Mouse (Mus musculus) adrenal gland, postnatal 36 days (tissue): ENCODE measurements around the gene Acvr1b. TPM values are rescaled to one million over a fixed set of nuclear protein-coding genes. Genes with fewer than 3 reads are reported as not detected.

Experiments used
- DNase-seq, 2 experiments: peaks; one replicate each; pipeline ENCODE4 v3.0.0; 2021; ENCODE audit warnings: mixed read lengths in 1 of 2
- total RNA-seq, 2 experiments: library from RNA; stranded (reverse); gene quantifications; 2 replicates each; pipeline ENCODE4 v1.2.3; 2021

Gene Acvr1b
- total RNA-seq, 2 experiments from 2014 or later, result 8.5 to 9.3 TPM

DNA sequence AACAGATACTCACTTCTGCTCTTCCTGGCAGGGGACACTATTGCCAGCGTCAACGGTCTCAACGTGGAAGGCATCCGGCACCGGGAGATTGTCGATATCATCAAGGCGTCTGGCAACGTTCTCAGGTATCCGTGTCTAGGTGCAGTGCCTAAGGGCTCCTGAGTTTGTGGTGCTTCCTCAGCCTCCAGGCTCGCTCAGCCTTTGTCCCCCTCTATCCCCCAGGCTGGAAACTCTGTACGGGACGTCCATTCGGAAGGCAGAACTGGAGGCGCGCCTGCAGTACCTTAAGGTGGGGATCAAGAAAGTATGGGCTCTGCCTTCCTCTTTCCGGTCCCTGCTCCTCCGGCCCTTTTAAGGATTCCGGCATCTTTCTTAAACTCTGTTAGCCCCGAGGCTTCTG lies 56.6 kb downstream of the Acvr1b start:
- no peak for DNase-seq

DNA sequence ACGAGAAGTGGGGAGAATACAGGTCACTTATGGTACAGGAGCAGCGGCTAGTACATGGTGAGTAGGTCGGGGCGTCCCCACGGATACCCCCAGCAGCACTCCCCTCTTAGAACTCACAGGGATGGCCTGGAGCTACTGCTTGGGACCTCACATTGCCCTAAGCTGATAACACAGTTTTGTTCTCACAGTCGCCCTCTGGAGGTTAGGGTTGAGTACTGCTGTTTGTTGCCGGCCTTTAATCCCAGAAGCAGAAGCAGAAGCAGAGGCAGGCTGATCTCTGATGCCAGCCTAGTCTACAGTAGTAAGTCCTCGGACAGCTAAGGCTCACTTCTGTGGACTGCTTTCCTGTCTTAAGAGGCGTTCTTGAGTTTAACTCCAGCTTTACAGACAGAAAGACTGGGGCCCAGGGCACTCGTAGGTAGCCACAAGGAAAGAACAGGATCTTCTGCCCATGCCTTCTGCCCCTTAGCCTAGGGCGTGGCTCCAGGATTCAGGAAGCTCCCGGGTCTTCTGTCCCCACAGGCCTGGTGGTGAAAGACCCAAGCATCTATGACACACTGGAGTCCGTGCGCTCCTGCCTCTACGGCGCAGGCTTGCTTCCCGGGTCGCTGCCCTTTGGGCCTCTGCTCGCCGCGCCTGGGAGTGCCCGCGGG lies 57.3 kb downstream of the Acvr1b start:
- DNase-seq, result peak; percentile 40 to 55

DNA sequence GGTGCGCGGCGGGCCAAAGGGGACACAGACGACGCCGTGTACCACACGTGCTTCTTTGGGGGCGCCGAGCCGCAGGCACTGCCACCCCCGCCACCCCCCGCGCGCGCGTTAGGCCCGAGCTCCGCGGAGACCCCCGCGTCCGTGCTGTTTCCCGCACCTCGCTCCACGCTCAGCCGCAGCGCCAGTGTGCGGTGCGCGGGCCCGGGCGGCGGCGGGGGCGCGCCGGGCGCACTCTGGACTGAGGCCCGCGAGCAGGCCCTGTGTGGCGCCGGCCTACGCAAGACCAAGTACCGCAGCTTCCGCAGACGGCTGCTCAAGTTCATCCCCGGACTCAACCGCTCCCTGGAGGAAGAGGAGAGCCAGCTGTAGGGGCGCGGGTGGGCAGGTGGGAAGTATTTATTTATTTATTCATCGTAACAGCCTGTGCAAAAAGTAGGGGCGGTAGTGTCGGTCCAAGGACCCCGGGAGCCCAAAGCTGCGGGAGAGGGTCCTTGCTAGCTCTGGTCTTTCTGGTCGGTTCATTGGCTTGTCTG lies 57.8 kb downstream of the Acvr1b start:
- DNase-seq, result no peak

DNA sequence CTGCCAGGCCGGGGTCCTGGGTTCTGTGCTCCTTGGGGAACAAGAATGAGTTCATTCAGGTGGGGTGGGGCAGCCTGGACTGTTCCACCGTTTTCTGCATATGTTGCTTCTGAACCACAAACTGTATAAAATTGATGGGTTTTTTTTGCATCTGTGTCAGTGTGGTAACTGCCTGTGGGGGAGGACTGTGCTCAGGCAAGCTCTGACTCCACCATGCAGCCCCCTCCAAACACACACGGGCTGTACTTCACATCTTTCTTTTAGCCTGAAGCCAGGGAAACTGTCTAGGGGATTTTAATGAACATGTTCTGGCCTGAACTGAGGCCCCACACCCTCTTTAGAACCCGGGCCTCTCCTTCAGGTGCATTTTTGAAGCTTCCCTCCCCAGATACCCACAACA lies 58.7 kb downstream of the Acvr1b start:
- no peak for DNase-seq

DNA sequence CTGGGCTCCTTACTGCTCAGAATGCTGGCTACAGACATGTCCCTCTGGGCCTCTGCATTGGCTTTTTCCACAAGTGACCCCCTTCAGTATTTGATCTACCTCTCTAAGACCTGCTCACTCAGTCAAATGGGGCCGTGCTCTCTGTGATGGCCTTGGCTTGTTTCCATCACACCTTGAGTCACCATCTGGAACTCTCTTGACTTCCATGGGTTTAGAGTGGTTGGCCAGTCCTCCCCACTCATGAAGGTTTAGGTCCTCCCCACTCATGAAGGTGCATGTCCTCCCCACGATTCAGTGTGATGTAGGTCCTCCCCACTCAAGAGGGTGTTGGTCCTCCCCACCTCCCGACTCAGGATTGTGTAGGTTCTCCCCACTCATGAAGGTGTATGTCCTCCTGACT lies 59.3 kb downstream of the Acvr1b start:
- DNase-seq, result no peak

DNA sequence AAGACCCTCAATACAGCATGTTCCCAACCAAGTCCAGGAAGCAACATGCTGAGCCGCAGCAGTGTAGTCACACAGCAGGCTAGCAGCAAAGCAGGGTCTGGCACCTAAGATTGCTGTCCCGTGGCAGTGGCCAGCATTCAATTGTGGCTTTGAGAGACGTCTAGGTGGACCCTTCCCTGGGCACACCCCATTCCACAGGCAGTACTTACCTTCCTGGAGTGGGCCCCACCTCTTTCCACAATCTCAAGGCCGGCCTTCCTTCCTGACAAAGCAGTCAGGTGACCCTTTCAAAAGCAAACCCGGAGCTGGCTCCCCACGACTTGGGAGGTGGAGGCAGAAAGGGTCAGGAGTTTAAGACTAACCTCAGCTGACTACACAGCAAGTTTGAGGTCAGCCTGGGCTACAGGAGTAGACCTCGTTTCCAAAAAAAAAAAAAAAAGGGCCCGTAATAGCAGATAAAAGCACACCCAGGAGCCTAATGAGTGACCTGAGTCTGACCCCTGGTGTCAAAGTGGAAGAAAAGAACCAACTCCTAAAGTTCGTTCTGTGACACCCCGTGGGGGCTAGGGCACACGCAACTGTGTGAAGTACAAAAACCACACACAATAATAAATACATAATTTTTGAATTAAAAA lies 59.9 kb downstream of the Acvr1b start:
- DNase-seq, result no peak

DNA sequence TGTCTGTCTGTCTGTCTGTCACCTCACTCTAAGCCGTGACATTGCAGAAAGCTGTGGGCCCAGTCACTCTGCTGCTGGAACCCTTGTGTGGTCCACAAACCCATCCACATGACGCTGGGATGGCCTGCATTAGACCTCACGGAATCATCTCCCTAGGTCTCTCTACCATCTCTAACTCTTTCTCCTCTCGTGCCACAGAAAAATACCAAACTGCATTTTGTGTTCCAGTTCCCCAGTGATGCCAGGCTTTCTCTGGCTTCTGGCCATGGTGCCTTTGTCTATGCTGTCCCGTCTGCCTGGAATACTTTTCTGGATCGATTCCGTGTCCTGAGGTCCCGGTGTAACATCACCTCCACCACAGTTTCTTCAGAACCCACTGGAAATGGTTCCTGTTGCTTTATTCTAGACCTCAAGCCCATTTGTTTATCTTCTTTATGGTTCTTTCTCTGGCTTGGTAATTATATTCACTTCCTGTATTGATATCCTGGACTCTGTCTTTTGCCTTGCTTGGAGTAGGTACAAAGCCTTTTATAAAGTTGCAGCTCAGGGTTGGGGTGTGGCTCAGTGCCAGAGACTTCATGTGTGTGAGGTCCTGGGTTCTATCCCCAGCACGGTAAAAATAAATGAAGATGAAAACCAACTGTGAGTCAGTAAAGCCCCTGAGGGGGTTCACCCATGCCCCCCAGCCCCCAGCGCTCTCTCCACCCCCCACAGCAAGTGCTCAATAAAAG lies 60.9 kb downstream of the Acvr1b start:
- DNase-seq, result no peak

DNA sequence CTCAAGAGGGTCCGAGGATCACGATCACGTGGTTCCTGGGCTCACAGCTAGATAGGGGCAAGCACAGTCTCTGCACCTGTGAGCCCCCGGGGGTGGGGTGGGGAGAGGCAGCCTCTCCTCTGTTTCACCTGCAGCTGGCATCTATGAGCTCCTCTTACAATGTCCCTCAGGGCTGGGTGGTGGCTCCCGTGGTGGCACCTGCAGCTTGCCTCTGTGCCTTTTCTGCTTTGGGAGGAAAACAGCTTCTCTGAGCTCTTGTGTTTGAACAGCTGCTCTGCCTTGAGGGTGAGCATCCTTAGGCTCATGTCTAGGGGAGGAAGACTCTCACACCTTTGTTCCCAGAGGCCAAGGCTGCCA lies 61.5 kb downstream of the Acvr1b start:
- DNase-seq, result no peak

DNA sequence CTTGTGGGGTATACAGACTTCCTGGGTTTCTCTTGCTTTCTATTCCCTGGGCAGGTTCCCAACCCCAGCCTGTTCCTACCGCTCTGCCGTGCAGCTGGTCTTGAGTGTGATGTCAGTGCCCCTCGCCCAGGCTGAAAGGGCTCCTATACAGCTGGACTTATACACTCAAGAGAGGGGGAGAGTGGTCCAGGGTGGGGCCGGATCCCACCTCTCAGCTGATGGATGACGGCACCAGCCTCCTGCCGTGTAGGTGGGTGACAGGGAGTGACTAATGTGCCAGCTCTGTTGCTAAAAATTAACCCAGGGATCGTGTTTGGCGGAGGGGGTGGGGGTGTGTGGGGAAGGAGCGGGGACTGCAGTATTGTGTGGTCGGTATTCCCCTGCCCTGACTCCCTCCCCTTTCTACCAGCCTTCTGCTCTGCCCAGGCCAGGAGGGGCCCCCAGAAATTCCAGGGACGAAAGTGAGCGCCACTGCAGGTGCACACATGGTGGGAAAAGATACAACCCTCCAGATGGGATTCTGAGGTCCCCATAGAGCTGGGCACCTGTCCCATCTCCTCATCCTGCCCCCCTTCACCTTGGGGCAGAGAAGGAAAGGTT lies 62.0 kb downstream of the Acvr1b start:
- DNase-seq, result no peak

DNA sequence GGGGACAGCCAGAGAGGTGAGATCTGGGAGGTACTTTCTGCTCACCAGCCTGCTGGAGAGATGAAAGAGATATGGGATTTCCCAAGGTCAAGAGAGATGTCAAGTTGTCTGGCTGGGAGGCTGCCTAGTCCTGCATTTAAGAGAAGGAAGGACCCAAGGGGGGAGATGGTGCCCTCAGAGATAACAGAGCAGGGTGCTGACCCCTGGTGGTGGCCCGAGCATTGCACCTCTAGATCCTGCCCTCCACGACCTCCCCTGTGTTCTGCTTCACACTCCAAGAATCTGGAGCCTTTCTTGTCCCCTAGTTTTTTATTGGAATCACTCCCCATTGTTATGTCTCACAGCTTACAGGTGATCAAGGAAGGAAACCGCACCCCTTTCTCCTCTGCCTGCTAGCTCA lies 63.0 kb downstream of the Acvr1b start:
- peak; percentile 79 to 88 for DNase-seq

DNA sequence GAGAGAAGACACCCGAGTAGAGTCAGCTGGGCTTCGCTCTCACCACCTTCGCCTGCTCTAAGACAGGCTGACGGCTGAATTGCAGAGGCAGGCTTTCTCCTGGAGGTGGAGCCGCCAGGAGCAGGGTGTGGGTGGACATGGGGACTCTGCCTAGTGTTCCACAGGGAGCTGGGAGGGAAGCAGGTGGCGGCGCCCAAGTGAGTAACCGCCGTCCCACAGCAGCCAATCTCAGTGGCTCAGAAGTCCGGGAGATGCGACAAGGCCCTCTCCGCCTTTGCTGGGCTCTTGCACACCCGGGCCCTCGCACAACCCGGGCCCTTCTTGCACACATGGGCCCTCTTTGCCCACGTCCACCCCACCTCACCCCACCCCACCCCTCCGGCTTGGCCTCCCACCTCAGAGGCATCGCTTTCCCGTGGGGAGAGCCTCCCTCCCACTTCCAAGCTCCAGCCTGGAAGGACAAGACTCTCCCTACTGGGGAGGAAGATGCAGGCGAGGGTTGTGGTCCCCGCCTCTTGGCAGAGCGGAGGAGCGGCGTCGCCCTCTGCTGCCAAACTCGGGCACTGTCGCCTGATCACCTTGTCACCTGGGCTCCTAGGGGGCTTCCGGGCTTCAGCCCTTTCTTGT lies 65.1 kb downstream of the Acvr1b start:
- DNase-seq, result peak; percentile 61 to 72

DNA sequence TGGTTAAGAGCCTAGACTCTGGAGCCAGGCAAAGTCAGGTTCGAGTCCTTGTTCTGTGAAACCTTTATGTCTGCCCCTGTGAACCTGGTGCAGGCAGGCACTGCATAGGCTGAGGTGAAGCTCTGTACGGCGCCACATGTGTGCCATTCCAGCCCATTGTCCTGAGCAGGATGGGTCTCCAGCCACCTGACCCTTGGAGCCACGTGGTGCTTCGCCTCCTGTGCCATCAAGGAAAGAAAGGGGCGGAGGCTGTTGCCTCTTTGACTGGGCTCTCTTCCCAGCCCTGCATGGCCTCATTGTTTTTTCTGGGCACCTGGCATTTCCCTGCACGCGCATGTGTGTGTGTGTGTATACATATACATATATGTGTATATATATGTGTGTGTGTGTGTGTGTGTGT lies 66.0 kb downstream of the Acvr1b start:
- no peak for DNase-seq

DNA sequence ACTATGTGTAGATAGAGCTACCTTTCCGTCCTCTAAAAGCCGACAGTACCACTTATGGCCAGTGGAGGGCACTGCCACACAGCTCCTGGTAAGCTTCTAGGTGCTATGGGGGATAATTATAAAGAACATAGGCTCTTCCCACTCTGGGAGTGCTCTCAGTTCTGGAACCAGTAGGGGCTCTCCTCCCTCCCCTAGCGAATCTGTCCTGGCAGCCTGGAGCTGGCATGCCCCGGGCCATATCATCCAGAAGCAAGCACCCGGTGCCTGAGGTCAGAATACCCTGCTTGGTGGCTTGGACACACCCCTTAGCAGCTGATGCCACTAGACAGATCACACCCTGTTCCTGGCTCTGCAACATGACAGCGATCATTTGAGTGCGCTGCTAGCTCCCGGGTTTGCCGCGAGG lies 66.9 kb downstream of the Acvr1b start:
- DNase-seq, result peak; percentile 86 to 87

DNA sequence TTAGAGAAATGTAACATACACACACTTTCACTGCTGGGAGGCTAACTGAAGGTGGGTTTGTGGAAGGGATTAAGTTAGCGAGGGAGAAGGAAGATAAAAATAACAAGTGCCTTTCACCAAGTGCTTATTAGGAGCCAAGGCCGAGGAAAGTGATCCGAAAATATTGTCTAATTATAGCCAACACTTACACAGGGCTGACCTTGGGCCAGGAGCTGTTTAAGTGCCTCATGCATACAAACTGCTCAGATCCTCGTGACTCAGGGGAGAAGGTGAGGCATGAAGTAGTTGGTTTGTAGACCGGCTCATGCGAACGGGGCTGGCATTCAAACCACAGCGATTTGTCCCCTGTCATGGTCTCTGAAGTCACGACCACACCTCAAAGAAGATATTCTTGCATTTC lies 67.4 kb downstream of the Acvr1b start:
- DNase-seq, result no peak

DNA sequence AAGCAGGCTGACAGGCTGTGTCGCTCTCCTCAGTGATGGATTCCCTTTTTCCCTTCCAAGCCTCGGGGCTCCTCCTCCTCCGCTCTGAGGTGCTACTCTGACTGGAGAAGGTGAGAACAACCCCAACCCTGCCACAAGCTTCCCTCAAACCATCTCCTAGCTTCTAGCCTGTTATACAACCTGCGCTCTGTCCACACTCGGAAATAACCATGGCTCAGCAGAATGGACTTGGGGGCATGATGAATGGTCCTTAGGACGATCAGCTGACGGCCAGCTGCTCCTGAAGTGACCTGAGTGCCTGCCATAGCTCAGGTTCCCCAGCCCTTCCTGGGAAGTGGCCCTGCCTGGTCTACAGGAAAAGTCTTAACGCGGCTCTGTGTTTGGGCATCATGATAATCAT lies 68.0 kb downstream of the Acvr1b start:
- DNase-seq, result no peak

DNA sequence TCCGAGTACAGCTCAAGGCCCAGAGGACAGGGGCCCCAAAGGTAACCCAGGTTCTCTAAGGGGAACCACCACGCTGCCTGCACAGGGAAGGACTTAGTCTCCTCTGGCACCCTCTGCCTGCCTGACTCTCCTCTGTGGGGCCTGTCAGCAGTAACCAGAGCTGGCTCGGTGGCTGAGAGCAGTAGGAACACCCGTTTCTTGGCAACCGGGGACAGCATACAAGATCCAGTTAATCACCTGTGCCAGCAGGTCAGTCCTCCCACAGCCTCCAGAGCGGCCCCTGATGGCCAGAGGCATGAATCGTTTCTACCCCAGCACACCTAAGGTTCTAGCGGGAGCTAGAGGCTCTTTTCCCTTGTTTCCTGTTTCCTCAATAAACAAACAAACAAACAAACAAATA lies 68.8 kb downstream of the Acvr1b start:
- DNase-seq, result peak; percentile 36 to 55

DNA sequence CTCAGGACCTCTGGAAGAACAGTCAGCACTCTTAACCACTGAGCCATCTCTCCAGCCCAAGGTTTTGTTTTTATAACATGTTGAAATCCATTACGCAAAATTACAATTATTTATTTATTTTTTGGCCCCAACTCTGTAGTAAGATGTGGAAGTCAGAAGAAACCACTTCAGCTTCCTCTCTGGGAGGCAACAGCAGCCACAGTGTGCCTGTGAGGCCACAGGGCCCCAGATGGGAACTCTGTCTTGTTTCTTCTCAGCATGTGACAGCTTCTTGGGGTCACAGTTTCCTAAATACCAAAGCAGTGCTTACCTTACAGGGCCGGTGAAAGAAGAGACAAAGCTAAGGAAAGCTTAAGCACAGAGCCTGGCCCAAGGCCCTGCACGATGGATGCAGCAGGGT lies 70.1 kb downstream of the Acvr1b start:
- no peak for DNase-seq

DNA sequence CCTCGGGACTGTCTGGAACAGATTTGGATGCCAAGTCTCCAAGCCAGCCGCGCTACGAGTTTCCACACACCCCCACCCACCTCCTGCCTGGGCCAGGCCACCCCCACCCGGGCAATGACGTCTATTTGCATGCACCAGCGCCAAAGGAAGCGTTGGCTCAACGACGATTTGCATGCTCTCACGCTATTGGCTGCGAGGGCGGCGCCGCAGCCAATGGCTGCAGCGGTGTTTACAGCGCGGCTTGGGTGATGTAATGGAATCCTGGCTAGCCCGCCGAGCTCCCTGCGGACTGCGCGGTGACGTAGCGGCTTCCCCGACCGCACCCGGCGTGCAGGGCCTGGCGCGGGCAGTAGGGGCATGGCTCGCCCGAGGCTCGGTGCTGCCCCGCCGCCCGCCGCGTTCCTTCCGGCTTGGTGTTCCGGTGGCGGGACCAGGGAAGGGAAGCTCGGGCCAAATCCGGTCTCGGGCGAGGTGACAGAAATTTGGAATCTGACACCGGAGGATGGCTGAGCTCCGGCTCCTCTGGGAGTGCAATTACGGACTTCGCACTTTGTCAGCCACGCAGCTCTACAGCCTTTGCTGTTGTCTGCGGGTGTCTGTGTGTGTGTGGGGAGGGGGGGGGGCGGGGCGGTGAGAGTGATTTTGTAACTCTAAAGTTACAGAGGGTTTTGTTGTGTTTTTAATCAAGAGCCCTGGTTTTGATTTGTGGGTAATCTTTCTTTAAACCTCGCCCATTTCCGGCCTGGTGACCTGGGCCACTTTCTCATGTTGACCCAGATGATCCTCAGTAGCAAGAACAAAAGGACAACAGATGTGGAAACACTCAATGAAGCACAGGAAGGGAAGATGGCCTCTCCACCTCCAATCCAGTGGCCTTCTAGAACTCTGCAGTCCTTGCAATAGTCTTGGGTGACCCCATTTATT lies 72.6 kb downstream of the Acvr1b start:
- peak; percentile 97 to 98 for DNase-seq

DNA sequence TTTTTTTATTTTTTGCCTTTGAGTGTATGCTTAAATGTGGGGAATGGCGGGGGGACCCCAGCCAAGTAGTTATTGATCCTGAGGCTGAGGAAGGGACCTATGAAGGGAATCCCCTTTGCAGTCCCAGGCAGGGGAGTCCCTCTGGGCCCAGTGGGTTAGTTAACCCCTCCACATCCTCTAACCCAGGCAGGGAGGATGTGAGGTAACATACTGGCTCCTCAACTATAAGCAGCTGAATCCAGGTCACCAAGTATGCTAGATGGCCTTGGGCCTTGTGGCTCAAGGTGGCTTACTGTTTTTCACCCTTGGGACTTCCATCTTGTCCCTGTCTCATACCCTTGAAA lies 73.3 kb downstream of the Acvr1b start:
- no peak for DNase-seq

DNA sequence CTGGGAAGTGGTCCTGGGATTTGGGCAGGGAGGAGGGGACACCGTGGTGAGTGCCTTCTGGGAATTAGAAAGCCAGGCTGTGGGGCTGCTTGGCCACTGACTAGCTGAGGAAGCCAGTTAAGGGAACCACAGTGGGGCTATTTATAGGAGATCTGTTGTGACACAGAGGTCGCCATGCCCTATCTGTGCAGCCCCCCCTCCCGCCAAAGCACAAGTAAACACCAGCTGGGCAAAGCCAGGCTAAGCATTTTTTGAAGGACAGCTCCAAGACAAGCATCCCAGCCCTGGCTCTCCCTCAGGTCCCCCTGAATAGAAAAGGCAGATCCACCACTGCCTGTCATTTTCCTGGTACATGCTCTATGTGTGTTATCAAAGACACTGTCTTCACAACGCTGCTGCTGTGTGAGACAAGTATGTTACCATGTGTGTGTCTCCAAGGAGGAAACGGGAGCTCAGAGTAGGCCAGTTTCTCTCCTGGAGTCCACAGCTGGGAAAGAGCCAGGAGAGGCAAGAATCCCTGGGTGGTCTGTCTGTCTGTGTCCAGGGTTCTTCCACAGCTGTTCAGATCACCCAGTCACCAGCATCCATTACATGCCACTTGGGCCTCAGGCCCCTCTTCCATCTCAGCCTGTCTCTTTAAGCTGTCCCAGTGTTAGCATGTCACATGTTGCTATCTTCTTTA lies 74.3 kb downstream of the Acvr1b start:
- no peak for DNase-seq
